Mouse (Mus musculus) small intestine, adult 2 months (tissue): ENCODE results near the gene Adam21.

Source experiments
- CTCF ChIP-seq: fragments of 200-500 bp; IDR thresholded peaks from 2 replicates; pipeline ENCODE4 v1.5.1; 2012; ENCODE audit warnings: low read depth, mild to moderate bottlenecking, control low read depth, inconsistent platforms, low read length, moderate library complexity, mixed read lengths; ENCODE audit not compliant: insufficient replicate concordance, insufficient read length; ENCODE audit errors: extremely low read depth
- POLR2A ChIP-seq: fragments of 200-500 bp; IDR thresholded peaks from 2 replicates; pipeline ENCODE4 v1.6.1; 2012; ENCODE audit warnings: low read depth, mild to moderate bottlenecking, control low read depth, inconsistent platforms, low read length, moderate library complexity

GRCm38 (mm10) chr12:81615807-81616206 lies 47.5 kb upstream of the Adam21 start:
- TF ChIP-seq CTCF, result no peak
- TF ChIP-seq POLR2A, result no peak
